Mouse (Mus musculus) G1E (cell line): ENCODE measurements around the gene 4930539E08Rik.

Source experiments
- CTCF ChIP-seq: IDR thresholded peaks from 2 replicates; pipeline ENCODE4 v1.5.1; 2012; ENCODE audit warnings: low read depth, low read length, inconsistent platforms, mixed read lengths
- GATA1 ChIP-seq: IDR thresholded peaks from 2 replicates; pipeline ENCODE4 v1.6.1; 2012; ENCODE audit warnings: borderline replicate concordance, low read length, inconsistent platforms, mixed read lengths

DNA sequence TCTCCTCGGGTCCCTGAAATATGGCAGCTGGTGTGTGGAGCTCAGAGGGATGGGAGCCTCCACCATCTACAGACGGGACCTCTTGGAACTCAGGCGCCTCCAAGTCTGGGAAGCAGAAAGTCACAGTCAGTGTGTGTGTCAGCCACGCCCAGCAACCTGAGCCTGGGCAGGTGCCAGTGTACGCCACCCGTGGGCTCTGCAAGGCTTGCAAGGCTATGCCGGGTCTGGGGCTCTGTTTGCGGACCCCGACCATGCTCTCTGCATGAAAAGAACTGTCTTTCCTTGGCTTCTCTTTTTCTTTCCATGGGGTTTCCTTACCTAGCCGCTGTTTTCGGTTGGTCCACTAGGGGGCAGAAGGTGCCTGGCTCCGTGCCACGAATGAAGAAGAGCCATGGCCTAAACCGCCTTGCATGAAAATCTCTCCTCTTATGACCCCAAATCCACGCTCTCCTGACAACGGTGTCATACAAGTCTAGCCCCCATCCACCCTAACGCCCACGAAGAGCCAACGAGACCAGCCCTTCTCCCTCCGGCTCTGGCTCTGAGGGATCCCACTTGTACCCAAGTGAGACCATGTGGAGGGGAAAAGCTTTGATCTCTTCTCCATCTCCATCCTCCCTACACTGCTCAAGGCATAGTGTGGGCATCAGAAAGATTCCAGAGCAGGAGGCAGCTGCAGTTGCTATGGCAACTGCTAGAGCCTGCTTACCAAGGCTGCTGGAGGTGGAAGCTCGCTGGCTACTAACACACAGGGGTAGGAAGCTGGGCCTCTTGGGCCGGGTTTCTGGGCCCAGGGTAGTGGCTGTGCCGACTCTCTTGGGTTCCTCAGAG is 10.4 kb downstream of the 4930539E08Rik start:
- TF ChIP-seq CTCF = peak; percentile 57; the same call in 1 of the 2 replicates
- TF ChIP-seq GATA1 = no peak
